Mouse (Mus musculus): ENCODE data around the gene Nsmce1.
A peak's percentile ranks its signal among the peaks of the same experiment; 100 is the strongest.

Nsmce1 gene

GRCm38 (mm10) chr7:125488706-125489105 lies 2.7 kb downstream of the Nsmce1 start:
- DNase-seq: no peak

GRCm38 (mm10) chr7:125487126-125487525 lies 4.3 kb downstream of the Nsmce1 start:
- no peak for DNase-seq

GRCm38 (mm10) chr7:125486121-125486630 lies 5.2 kb downstream of the Nsmce1 start:
- DNase-seq: no peak

GRCm38 (mm10) chr7:125484791-125485190 lies 6.6 kb downstream of the Nsmce1 start:
- no peak for DNase-seq

- no peak for DNase-seq
These were observed 8.5 kb downstream of the Nsmce1 start for GRCm38 (mm10) chr7:125482886-125483285.

GRCm38 (mm10) chr7:125482339-125482738 lies 9.1 kb downstream of the Nsmce1 start:
- DNase-seq: no peak

GRCm38 (mm10) chr7:125480518-125480917 lies 10.9 kb downstream of the Nsmce1 start:
- no peak for DNase-seq

GRCm38 (mm10) chr7:125478391-125478984 lies 12.9 kb downstream of the Nsmce1 start:
- peak; percentile 39 to 55 for DNase-seq

GRCm38 (mm10) chr7:125475601-125476251 lies 15.7 kb downstream of the Nsmce1 start:
- peak in 1 of 2 experiments; percentile 21 for DNase-seq

GRCm38 (mm10) chr7:125474535-125474934 lies 16.9 kb downstream of the Nsmce1 start:
- DNase-seq: no peak

GRCm38 (mm10) chr7:125471991-125472741 lies 19.2 kb downstream of the Nsmce1 start:
- DNase-seq: peak; percentile 79 to 88

GRCm38 (mm10) chr7:125470901-125471300 lies 20.5 kb downstream of the Nsmce1 start:
- DNase-seq: no peak

GRCm38 (mm10) chr7:125469937-125470336 lies 21.5 kb downstream of the Nsmce1 start:
- DNase-seq: peak; percentile 71 to 76

GRCm38 (mm10) chr7:125462200-125462599 lies 29.2 kb downstream of the Nsmce1 start:
- no peak for DNase-seq

- no peak for DNase-seq
These were observed 37.7 kb downstream of the Nsmce1 start for GRCm38 (mm10) chr7:125453671-125454070.

- DNase-seq: no peak
These were observed 40.3 kb downstream of the Nsmce1 start for GRCm38 (mm10) chr7:125451078-125451477.

GRCm38 (mm10) chr7:125450678-125451077 lies 40.7 kb downstream of the Nsmce1 start:
- peak; percentile 26 to 37 for DNase-seq

- peak; percentile 93 to 95 for DNase-seq
These were observed 46.7 kb downstream of the Nsmce1 start, which contains the start of gene Kdm8 for GRCm38 (mm10) chr7:125444464-125445401. Gene Kdm8, plus strand, starts transcription at chr7:125444676.

- peak in 1 of 2 experiments; percentile 15 for DNase-seq
These were observed 47.3 kb downstream of the Nsmce1 start for GRCm38 (mm10) chr7:125444076-125444463.

GRCm38 (mm10) chr7:125442323-125442722 lies 49.1 kb downstream of the Nsmce1 start:
- no peak for DNase-seq

- peak in 1 of 2 experiments; percentile 6 for DNase-seq
These were observed 56.6 kb downstream of the Nsmce1 start for GRCm38 (mm10) chr7:125434666-125435290.

GRCm38 (mm10) chr7:125433874-125434273 lies 57.5 kb downstream of the Nsmce1 start:
- DNase-seq: no peak

Measured in lung, adult 18-20 months (tissue).